Mouse (Mus musculus) limb, embryonic 14.5 days (tissue): Measurements from ENCODE around the gene Rabgap1l. TPM values are rescaled to one million over a fixed set of nuclear protein-coding genes. Genes with fewer than 3 reads are reported as not detected.
A peak's percentile ranks its signal among the peaks of the same experiment; 100 is the strongest.

Source experiments
- ATAC-seq: fragments of 200-750 bp; cut with Nextera tagmentation; 2 replicates; pipeline ENCODE4 v1.8.0; 2017; ENCODE audit warnings: low read depth, moderate number of reproducible peaks, moderate TSS enrichment; ENCODE audit not compliant: low FRiP score
- DNase-seq: peaks from one replicate; pipeline ENCODE4 v3.0.0-alpha.2; 2015; ENCODE audit warnings: low spot score
- H3K27ac ChIP-seq: fragments of 300-500 bp; sonication (generic); replicated peaks from 2 replicates; pipeline ENCODE4 v1.5.1; 2014; ENCODE audit warnings: low read depth, mild to moderate bottlenecking, low read length, moderate library complexity, mixed read lengths
- H3K27me3 ChIP-seq: fragments of 300-500 bp; sonication (generic); 2 replicates; pipeline ENCODE4 v1.6.1; 2014; ENCODE audit warnings: low read length, mixed read lengths; ENCODE audit not compliant: control insufficient read depth, insufficient read depth
- H3K36me3 ChIP-seq: fragments of 300-500 bp; sonication (generic); 2 replicates; pipeline ENCODE4 v1.6.1; 2014; ENCODE audit warnings: mild to moderate bottlenecking, low read length, moderate library complexity, mixed read lengths; ENCODE audit not compliant: control insufficient read depth, insufficient read depth
- H3K4me1 ChIP-seq: fragments of 300-500 bp; sonication (generic); 2 replicates; pipeline ENCODE4 v1.6.1; 2014; ENCODE audit warnings: antibody characterized with exemption, low read length, mixed read lengths; ENCODE audit not compliant: control insufficient read depth, insufficient read depth
- H3K4me2 ChIP-seq: fragments of 300-500 bp; sonication (generic); replicated peaks from 2 replicates; pipeline ENCODE4 v1.6.1; 2014; ENCODE audit warnings: low read depth, mild to moderate bottlenecking, low read length, moderate library complexity; ENCODE audit not compliant: severe bottlenecking
- H3K4me3 ChIP-seq: fragments of 300-500 bp; sonication (generic); replicated peaks from 2 replicates; pipeline ENCODE4 v1.5.1; 2014; ENCODE audit warnings: low read length
- H3K9ac ChIP-seq: fragments of 300-500 bp; sonication (generic); 2 replicates; pipeline ENCODE4 v1.6.1; 2014; ENCODE audit warnings: mild to moderate bottlenecking, low read depth, low read length, moderate library complexity; ENCODE audit not compliant: severe bottlenecking
- H3K9me3 ChIP-seq: fragments of 300-500 bp; sonication (generic); 2 replicates; pipeline ENCODE4 v1.6.1; 2016; ENCODE audit warnings: low read length; ENCODE audit not compliant: control insufficient read depth
- POLR2A ChIP-seq: fragments of 200-500 bp; IDR thresholded peaks from 2 replicates; pipeline ENCODE4 v1.8.0; 2012; ENCODE audit warnings: inconsistent platforms, mild to moderate bottlenecking, moderate library complexity, borderline replicate concordance; ENCODE audit not compliant: insufficient read depth, insufficient read length; ENCODE audit errors: extremely low read depth
- WGBS: fragments of 180-500 bp; shearing (Covaris S2); extraction: QIAGEN DNeasy Blood & Tissue Kit; methylation state at CpG from one replicate; pipeline ENCODE4 v1.1.7; 2014; 5-methylcytosine and 5-hydroxymethylcytosine counted together
- polyA plus RNA-seq, 2 experiments: library from polyadenylated mRNA; depleted of rRNA in 1 of 2; stranded (reverse) in 1 of 2; unstranded in 1 of 2; fragments of >200 nt; fragmentation: Nextera tagmentation in 1 of 2; extraction: Ambion mirVana in 1 of 2; gene quantifications; 2 replicates each; pipeline versions ENCODE4 v1.2.1 to v1.2.3; 2012 to 2014

Rabgap1l gene
- polyA plus RNA-seq, 2 experiments, result 13.3 to 19.3 TPM

- Histone ChIP-seq H3K36me3 (no peaks in the 10 kb centered on the region), H3K9ac (no peak overlapping the region), H3K4me3 (no peak overlapping the region), H3K27ac (no peak overlapping the region), H3K27me3 (no peaks in the 10 kb centered on the region), H3K4me1 (0 out of 2 replicates have a peak, but pooled peaks cover 3% of the 10 kb centered on the region), H3K4me2 (no peak overlapping the region), H3K9me3 (no peaks in the 10 kb centered on the region)
- TF ChIP-seq POLR2A, result no peak
- ATAC-seq (no peak), DNase-seq (no peak)
- 29% methylated on average over 1 of the region's 1 CpGs for WGBS
These were observed 521.6 kb downstream of the Rabgap1l start for GRCm38 (mm10) chr1:160271282-160271967.

DNA sequence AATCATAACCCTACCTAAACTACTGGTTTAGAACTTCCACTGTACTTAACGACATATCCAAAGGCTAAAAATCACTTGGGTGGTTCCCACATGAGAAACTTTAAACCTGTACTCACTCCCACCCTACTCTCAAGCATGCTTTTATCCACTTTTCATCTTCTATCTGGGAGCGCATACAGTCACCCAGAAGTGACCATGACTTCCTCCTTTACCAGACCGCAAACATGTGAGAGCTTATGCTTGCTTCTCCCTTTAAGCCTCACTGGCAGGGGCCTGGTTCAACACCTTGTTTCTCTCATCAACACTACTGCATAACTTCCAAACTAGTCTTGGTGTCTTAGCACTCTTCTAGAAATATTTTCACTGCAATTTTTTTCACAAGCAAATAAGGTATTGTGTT is 524.7 kb downstream of the Rabgap1l start:
- DNase-seq (no peak), ATAC-seq (no peak)
- Histone ChIP-seq H3K9ac (no peak overlapping the region), H3K9me3 (no peaks in the 10 kb centered on the region), H3K27me3 (no peaks in the 10 kb centered on the region), H3K4me3 (no peak overlapping the region), H3K27ac (no peak overlapping the region), H3K4me2 (no peak overlapping the region), H3K4me1 (peaks cover 6% of the 10 kb centered on the region; the same call in 1 of the 2 replicates), H3K36me3 (no peaks in the 10 kb centered on the region)
- 70% methylated on average over 3 of the region's 3 CpGs for WGBS
- no peak for TF ChIP-seq POLR2A

GRCm38 (mm10) chr1:160263630-160264346 is 529.2 kb downstream of the Rabgap1l start:
- Histone ChIP-seq H3K27me3 (no peaks in the 10 kb centered on the region), H3K27ac (no peak overlapping the region), H3K4me1 (peaks cover 3% of the 10 kb centered on the region; the same call in 1 of the 2 replicates), H3K9me3 (no peaks in the 10 kb centered on the region), H3K9ac (no peak overlapping the region), H3K36me3 (no peaks in the 10 kb centered on the region), H3K4me2 (no peak overlapping the region), H3K4me3 (no peak overlapping the region)
- ATAC-seq (peak; percentile 38; the same call in 1 of the 2 replicates), DNase-seq (no peak)
- no peak for TF ChIP-seq POLR2A
- WGBS, result 75% methylated on average over 16 of the region's 16 CpGs

GRCm38 (mm10) chr1:160263053-160263452 is 530.0 kb downstream of the Rabgap1l start:
- Histone ChIP-seq H3K27ac (no peak overlapping the region), H3K4me3 (no peak overlapping the region), H3K9me3 (no peaks in the 10 kb centered on the region), H3K4me2 (no peak overlapping the region), H3K4me1 (peaks cover 3% of the 10 kb centered on the region; the same call in 1 of the 2 replicates), H3K36me3 (no peaks in the 10 kb centered on the region), H3K27me3 (no peaks in the 10 kb centered on the region), H3K9ac (no peak overlapping the region)
- 79% methylated on average over 5 of the region's 5 CpGs for WGBS
- no peak for ATAC-seq
- no peak for DNase-seq
- TF ChIP-seq POLR2A, result no peak

- 55% methylated on average over 4 of the region's 4 CpGs for WGBS
- Histone ChIP-seq H3K27me3 (no peaks in the 10 kb centered on the region), H3K36me3 (no peaks in the 10 kb centered on the region), H3K4me1 (peaks cover 3% of the 10 kb centered on the region; the same call in 1 of the 2 replicates), H3K27ac (no peak overlapping the region), H3K9me3 (no peaks in the 10 kb centered on the region), H3K4me3 (no peak overlapping the region), H3K4me2 (no peak overlapping the region), H3K9ac (no peak overlapping the region)
- ATAC-seq, result no peak
- no peak for TF ChIP-seq POLR2A
- no peak for DNase-seq
These were observed 530.6 kb downstream of the Rabgap1l start for GRCm38 (mm10) chr1:160262415-160262814.
